Mouse (Mus musculus): ENCODE measurements around the gene Eogt.

GRCm38 (mm10) chr6:97124336-97125010 is 24.5 kb downstream of the Eogt start:
- no peak for TF ChIP-seq TAL1 (IDR thresholded peaks at IDR 0.05; ENCODE audit: low read length)
- TF ChIP-seq GATA1 (IDR thresholded peaks at IDR 0.05; ENCODE audit: low read length), result no peak
